Mouse (Mus musculus) cerebellum, postnatal 14 days (tissue): ENCODE measurements at regions not wholly inside any gene's neighbourhood (a gene's known extent, or its start where the extent isn't known, plus 50 kb on each side); places are given as distances from the start of the nearest gene placed in this dataset.
"Not testable (repeated sequence)": the region's sequence is repeated elsewhere in the genome, so short reads cannot be mapped to it uniquely, and the experiment has no call there.

ENCODE experiments used
- DNase-seq, 2 experiments: peaks; one replicate each; pipeline ENCODE4 v3.0.0; 2021; ENCODE audit warnings: mixed read lengths in 2 of 2

DNA sequence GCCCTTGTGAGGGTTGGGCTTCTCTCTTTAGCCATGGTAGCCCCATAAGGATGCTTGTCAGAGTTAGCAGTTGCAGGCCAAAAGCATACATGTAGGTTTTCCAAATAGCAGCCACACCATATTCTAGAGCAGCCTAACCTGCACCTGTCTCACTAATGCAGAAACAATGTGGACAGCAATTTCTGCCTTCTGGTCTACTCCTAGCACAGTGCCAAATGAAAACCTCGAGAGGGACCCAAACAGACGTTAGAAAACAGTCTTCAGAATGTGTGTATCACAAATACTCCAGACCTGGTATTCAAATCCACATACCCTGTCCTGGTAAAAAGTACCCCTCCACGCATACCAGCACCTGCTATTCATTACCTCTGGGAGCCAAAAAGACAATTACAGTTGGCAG is 368.9 kb upstream of the Ngly1 start:
- DNase-seq = peak in 1 of 2 experiments; percentile 10

DNA sequence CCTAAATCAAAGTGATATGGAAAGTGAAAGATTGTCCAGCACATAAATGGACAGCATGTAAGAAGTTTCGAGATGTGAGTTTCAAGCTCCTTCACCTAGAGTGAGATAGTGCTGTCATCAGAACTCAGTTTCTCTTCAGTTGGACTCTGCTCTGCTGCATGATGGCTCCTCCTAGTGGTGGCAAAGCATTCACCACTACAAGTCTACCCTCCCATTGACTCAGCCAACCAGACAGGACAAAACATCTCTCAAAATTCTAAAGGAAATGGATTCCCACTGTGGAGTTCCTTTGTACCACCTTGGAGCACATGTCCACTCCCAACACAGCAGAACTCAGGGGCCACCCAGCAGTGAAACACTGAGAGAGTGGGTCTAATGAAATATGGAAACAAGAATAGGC is 367.8 kb upstream of the Ngly1 start:
- peak; percentile 55 to 56 for DNase-seq

DNA sequence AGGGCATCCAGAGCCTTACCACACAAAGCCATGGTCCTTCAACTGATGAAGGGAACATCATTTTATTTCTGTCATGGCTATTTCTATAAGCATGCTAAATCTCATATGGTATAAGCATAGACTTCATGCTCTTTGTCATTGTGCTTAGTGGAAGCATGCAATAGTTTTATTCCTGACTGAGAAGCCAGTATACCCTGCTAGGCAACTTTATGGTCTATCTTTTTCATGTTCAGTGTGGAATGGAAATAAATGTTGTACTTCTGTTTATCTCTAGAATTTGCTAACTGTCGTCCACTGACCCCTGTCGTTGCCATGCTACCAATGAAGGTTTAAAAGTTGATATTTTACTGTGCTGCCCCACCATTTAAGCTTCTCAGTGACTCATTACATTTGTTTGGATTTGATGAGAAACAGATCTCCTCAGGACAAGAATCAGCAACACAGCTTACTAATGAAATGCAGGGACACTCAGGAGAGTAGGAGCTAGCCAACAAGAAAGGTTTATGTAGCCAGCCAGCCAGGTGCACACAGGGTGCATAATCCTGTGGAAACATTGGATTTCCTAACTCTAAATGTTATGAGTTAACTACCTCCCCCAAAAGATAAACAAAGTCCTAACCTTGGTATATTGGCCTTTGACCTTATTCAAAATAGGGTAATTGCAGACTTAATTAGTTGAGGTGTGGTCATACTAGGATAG is 364.3 kb upstream of the Ngly1 start:
- peak in 1 of 2 experiments; percentile 53 for DNase-seq

DNA sequence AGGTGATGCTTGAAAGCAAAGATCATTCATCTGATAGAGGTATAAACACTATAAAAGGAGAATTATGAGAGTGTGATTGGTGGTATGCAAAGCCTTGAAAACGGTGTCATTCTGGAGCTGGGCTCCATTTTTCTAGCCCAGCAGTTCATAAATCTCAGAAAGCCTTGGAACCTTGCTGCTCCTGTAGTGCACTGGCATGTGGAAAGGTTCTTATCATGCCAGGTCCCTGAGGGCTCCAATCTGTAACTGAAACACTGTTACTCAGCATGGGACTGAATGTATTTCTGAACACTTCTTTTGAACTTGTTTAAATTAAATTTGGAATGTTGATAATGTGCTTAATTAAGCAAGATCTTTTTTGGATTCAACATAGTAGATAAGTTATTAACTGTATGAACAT is 352.0 kb upstream of the Ngly1 start:
- DNase-seq = no peak

DNA sequence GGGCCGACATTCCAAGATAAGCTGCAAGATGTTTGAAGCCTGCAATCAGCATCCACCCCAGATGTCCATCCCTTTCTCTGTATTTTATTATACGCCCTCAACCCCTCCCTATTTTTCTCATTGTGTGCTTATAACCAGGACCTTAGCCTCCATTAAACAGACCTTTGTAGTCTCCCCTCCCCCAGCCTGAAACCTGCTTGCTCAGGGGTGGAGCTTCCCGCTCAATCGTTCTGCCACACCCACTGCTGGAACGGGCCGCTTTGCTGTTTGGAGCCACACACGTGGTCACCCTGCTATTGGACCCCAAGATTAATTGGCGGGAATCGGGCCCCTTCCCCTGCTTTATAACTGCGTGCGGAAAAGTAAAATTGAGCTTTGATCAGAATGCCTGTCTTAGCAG is 342.7 kb upstream of the Ngly1 start:
- not testable (repeated sequence) for DNase-seq

DNA sequence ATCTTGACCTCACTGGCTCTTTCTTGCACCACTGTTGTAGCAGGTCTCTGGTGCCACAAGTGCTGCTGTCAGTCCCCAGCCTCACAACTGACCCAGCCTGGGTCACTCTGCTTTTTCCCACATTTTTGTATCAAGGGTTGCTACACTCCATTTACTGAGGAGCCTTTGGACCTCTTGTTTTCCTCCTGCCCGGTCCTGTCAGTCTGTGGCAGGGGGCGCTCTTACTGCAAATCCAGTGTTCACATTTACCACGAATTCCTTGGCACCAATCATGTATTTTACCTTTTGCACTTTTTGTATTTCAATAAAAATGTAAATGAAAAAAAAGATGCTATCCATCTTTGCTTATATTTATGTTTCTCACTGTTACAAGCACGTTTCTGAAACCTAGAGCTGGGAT is 335.9 kb upstream of the Ngly1 start:
- peak in 1 of 2 experiments; percentile 29 for DNase-seq

DNA sequence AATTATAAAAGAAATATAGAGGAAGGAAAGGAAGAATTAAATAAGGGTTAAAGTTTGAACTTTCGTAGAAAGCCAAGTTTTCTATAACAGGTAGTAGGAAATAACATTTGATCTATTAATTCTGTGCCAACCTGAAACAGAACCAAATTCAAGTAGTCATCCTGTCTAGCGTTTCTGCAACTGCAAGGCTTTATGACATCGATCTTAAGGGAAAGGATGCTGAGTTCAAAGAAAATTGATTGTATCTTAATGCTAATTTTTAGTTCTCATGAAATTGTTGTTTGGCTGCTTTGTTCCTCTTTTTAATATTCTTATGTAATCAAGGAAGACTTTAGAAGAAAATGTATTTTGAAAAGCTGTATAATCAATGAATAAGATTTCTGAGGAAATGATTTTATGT is 334.9 kb upstream of the Ngly1 start:
- DNase-seq = no peak

DNA sequence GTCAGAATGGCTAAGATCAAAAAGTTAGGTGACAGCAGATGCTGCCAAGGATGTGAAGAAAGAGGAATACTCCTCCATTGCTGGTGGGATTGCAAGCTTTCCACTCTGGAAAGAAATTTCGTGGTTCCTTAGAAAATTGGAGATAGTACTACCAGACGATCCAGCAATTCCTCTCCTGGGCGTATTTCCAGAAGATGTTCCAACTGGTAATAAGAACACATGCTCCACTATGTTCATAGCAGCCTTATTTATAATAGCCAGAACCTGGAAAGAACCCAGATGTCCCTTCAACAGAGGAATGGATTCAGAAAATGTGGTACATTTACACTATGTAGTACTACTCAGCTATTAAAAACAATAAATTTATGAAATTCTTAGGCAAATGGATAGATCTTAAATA is 324.4 kb upstream of the Ngly1 start:
- DNase-seq = not testable (repeated sequence)

DNA sequence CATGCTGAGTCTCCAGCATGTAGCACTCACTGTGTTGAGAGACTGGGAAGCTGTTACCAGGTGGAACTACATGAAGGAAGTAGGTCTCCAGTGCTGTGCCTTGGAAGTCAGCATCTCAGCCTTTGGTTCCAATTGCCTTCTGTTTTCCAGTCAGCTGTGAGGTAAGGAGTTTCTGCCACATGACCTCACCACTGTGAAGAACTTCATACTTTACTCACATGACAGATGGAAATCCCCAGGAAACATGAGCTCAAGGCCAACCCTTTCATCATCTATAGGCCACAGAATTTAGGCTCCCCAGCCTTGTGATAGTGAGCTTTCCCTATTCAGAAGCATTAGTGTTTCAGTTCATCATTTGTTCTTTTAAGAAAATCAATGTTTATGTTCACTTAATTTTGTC is 314.4 kb upstream of the Ngly1 start:
- no peak for DNase-seq

DNA sequence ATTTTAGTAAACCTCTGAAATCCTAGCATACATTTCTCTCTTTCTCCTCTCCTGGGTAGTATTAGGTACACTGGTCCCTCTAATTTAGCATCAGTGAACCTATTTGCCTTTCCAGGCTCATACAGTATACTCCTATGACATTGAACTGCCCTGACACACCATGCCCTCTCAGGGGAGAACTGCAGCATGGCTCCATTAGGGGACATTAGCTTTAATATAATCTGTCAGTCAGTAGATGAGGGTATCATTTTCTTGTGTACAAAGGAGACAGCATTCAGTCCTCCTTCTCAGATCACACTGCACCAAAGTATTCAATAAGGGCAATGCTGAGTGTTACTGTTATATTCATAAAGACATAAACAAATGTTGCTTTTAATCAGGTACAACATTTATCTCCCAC is 278.8 kb upstream of the Ngly1 start:
- DNase-seq = no peak

DNA sequence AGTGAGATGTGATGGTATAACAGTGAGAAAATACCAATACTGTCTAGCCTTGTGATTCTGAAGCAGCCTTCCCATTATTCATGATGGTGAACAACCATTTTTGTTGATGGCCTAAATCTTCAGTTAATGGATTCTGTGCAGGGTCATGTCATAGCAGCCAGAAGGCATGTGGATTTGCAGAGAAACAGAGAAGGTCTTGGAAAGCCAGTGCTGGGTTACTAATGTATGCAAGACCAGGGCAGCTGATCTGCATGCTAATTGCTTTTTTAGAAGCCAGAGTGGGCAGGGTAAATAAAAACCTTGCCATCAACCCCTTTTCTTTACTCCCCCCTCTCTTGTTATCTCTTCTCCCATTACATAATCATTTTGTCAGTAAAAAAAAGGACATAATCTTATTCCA is 278.3 kb upstream of the Ngly1 start:
- no peak for DNase-seq

DNA sequence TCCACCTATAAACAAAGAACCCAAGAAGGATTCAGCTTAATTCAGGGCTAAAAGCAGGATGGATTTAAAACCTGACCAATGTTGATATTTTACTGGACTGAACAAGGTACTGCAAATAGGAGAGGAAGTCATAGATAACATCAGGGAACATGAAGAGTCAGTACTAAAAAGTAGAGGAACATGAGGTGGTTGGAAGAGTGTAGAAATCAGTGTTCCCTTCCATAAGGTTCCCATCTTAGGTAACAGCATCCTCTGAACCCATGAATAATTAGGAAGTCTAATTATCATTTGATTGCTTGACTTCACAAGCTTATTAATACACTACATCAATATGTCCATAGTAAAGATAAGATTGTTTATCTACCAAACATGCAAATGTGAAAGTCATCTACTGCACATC is 277.8 kb upstream of the Ngly1 start:
- DNase-seq = no peak

DNA sequence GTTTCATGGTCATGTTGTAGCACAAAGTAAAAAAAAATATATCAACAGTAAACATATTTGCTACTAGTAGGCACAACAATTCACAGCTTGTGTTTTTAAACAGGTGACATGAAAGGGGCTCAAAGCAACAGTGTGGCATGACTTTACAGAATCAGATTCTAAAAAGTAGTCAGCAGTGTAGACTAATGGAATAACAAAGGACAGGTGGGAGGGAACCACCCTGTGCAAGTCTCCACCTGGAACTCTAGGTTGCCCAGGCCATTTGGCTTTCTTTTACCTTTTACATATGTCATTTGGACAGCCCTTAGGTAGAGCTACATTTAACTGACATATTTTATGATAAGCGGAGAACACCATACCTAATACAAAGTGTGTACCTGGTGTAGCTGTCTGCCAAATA is 271.7 kb upstream of the Ngly1 start:
- no peak for DNase-seq

DNA sequence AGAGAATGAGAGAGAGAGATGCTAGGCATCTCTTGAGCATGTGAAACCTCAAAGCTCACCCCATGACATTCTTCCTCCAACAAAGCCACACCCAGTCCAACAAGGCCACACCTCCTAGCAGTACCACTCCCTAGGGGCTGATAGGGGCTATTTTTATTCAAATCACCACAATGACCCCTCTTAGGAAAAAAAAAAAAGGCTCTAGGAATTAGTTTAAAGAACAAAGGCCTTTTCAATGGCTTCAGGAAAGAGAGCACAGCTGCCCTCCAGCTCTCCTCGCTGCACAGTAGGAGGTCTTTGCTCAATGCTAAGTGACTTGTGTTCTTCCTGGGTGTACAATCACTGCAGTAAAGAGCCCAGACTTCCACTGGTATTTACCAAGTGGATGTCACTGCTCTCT is 270.8 kb upstream of the Ngly1 start:
- DNase-seq = no peak

DNA sequence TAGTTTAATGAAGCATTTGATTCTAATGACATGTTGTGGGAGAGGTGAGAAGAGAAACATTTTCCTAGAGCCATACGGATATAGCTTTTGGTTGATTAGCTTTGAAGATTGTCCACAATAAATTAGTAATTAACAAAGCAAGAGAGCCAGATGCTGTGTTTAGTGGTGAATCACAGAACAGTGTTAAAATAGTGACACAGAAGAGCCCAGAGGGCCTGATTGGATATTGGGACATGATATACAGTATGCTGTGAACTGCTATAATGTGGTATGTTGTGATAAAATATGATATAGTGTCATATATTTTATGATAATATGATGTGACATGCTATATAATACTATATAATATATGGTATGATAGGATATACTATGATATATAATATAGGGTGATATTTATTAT is 243.7 kb upstream of the Ngly1 start:
- no peak for DNase-seq

DNA sequence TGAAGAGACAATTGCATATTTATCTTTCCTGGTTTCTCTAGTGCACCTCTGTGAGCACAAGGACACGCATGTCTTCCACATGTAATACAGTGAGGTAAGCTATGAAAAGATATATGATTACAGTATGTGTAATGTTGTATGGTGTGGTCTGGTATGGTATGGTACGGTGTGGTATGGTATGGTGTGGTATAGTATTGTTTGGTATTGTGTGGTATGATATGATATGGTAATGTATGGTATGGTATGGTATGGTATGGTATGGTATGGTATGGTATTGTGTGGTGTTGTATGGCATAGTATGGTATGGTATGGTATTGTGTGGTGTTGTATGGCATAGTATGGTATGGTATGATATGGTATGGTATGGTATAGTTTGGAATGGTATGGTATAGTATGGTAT is 242.1 kb upstream of the Ngly1 start:
- no peak for DNase-seq

DNA sequence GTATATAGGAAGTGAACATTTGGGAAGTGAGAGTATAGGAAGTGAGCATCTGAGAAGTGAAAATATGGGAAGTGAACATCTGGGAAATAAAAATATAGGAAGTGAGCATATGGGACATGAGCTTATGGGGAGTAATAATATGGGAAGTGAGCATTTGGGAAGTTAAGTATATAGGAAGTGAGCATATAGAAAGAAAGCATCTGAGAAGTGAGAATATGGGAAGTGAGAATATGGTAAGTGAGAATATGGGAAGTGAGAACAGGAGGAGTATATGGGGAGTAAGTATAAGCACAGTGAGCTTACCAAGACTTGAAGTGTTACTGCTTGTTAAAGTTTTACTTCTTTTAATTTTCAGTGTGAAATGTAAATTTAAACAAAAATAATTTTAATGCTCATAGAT is 239.3 kb upstream of the Ngly1 start:
- DNase-seq = no peak

DNA sequence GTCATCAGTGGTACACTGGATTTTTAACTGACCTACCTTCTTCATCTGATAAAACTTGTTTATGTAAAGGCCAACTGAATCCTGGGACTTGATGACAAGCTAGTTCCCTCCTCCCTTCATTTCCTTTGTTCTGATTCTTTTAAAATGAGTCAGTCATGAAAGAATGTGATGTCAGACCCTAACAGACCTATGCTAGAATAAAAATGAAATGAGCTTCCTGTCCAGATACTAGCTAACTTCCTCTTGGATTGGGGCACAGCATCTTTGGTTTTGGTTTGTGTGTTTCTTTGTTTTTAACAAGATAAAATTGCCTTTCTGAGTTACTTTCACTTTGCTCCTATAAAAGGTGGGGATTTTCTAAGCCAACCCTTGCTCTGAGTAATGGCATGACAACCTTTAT is 225.2 kb upstream of the Ngly1 start:
- no peak for DNase-seq

DNA sequence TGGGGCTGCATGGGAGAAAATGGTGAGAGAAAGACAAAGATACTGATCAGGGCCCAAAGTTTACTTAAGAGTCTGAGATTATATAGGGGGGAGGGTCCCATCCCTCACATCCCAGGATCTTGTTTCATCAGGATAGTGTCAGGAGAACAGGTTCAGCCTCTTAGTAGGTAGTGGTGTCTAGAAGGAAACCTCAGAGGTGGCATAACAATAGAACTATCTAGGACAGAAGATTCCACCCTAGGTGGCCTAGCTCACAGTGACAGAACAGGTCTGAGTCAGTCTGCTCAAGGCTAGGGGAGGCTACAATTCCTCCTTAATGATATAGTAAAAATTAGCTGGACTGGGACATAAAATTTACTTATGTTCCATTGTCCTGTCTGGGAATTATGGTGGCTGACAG is 211.3 kb upstream of the Ngly1 start:
- no peak for DNase-seq

DNA sequence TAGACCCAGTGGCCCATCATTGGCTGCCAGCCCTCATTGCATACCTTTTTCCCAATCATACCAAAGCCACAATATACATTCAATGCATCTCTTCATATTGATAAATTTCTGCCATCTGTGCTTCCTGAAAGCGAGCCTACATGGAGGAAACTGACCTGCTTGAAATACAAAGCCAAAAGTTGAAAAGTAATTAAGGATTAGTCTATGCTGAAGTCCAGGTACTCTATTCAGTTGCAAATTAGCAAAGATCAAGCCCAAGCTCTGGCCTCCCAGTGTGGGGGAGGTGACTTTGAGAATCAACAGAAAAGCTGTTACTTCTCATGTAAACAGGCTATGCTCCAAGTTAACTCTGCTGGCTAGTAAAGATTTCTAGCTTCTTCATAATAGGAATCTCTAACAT is 210.7 kb upstream of the Ngly1 start:
- no peak for DNase-seq

DNA sequence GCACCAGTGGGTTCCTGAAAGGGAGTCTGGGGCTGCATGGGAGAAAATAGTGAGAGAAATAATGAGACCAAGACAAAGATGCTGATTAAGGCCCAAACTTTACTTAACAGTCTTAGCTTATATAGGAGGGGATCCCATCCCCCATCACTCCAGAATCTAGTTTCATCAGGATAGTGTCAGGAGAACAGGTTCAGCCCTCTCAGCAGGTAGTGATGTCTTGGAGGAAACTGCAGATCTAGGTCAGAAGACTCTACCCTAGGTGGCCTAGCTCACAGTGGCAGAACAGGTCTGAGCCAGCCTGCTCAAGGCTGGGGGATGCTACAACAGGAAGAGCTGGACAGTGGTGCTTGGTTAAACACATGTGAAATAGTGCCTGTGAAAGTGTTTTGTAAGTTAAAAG is 204.6 kb upstream of the Ngly1 start:
- peak; percentile 3 to 13 for DNase-seq

DNA sequence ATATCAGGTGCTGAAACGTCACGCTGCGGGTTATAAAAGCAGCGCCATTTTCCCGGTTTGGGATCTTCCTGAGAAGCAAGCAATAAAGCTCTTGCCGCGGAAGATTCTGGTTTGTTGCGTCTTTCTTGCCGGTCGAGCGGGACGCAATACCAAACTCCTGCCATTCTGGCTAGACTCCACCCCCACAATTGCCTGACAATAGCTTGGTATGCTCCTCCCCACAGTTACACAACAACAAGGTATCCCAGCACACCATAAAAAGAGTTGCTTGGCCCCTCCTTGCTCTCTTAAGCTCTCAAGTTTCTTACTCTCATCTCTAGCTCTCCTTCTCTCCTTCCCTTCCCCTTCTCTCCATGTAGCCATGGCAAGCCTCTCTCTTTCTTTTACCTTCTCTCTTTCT is 176.5 kb upstream of the Ngly1 start:
- DNase-seq = not testable (repeated sequence)

DNA sequence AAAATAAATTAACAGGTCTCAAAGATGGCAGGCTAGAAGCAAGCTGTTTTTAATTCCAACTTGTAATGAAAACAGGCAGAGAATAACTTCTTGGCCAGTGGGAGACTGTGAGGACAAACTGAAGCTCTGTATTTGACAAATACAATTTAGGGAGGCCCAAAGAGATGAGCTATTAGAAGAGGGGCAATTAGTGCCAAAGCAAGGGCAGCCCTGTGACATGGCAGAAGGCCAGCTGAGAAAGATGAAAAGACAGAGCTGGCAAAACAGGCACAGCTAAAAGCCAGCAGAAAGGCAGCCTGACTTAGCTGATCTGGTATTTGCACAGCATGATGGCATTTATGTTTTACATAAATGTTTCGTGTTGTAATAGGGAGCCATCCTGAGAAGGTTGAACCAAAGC is 175.0 kb upstream of the Ngly1 start:
- peak; percentile 76 to 84 for DNase-seq

DNA sequence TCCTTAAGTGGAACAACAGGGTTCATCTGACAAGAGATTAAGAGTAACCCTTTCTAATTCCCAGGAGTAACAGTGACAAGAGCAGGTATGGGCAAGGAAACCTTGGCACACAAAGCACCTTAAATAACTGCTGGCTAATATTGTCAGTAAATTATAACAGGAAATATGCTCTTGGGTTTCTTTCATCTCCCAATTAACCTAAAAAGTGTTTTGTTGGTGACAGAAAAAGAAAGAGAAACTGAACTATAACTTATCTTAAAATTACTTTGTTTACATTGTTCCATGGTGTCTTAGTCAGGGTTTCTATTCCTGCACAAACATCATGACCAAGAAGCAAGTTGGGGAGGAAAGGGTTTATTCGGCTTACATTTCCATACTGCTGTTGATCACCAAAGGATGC is 170.0 kb upstream of the Ngly1 start:
- no peak for DNase-seq

DNA sequence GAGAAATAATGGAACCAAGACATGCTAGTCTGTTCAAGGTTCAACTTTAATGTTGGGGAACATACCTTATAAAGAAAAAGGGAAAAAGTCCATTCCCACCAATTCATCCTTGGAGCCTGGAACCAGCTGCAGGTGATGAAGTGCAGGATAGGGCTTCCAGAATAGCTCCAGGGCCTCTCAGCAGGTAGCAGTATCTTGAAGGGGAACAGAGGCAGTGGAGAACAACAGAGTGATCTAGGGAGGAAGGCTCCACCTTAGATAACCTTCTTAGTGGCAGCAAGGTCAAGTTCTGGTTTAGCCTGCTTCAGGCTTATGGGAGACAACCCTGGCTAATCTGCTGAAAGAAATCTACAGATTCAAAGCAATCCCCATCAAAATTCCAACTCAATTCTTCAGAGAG is 161.8 kb upstream of the Ngly1 start:
- DNase-seq = not testable (repeated sequence)
